Mouse (Mus musculus) neural tube, embryonic 11.5 days (tissue): ENCODE data around the gene Gtf2h2. TPM values are rescaled to one million over a fixed set of nuclear protein-coding genes. Genes with fewer than 3 reads are reported as not detected.
"Not testable (repeated sequence)": the region's sequence is repeated elsewhere in the genome, so short reads cannot be mapped to it uniquely, and the experiment has no call there.

Source experiments
- ATAC-seq: fragments of 200-750 bp; cut with Nextera tagmentation; 2 replicates; pipeline ENCODE4 v1.8.0; 2017; ENCODE audit warnings: moderate number of reproducible peaks, mild to moderate bottlenecking, moderate TSS enrichment, moderate library complexity; ENCODE audit not compliant: insufficient read depth, low FRiP score, low TSS enrichment
- DNase-seq: peaks from one replicate; pipeline ENCODE4 v3.0.0-alpha.2; 2015; ENCODE audit warnings: low spot score
- H3K27ac ChIP-seq: fragments of 300-500 bp; sonication (generic); 2 replicates; pipeline ENCODE4 v1.5.1; 2014; ENCODE audit warnings: low read depth, mild to moderate bottlenecking, low read length
- H3K27me3 ChIP-seq: fragments of 300-500 bp; sonication (generic); 2 replicates; pipeline ENCODE4 v1.6.1; 2014; ENCODE audit warnings: mild to moderate bottlenecking, low read length, mixed read lengths; ENCODE audit not compliant: control insufficient read depth, insufficient read depth
- H3K36me3 ChIP-seq: fragments of 300-500 bp; sonication (generic); 2 replicates; pipeline ENCODE4 v1.6.1; 2014; ENCODE audit warnings: mild to moderate bottlenecking, low read length, moderate library complexity, mixed read lengths; ENCODE audit not compliant: control insufficient read depth, insufficient read depth
- H3K4me1 ChIP-seq: fragments of 300-500 bp; sonication (generic); 2 replicates; pipeline ENCODE4 v1.6.1; 2014; ENCODE audit warnings: low read length, mixed read lengths; ENCODE audit not compliant: control insufficient read depth, insufficient read depth
- H3K4me2 ChIP-seq: fragments of 300-500 bp; sonication (generic); 2 replicates; pipeline ENCODE4 v1.6.1; 2014; ENCODE audit warnings: low read depth, mild to moderate bottlenecking, moderate library complexity
- H3K4me3 ChIP-seq: fragments of 300-500 bp; sonication (generic); 2 replicates; pipeline ENCODE4 v1.5.1; 2014; ENCODE audit warnings: low read depth, low read length
- H3K9ac ChIP-seq: fragments of 300-500 bp; sonication (generic); 2 replicates; pipeline ENCODE4 v1.6.1; 2014; ENCODE audit warnings: mild to moderate bottlenecking, low read length
- H3K9me3 ChIP-seq: fragments of 300-500 bp; sonication (generic); 2 replicates; pipeline ENCODE4 v1.6.1; 2016; ENCODE audit warnings: low read length; ENCODE audit not compliant: control insufficient read depth
- WGBS: fragments of 180-500 bp; shearing (Covaris S2); extraction: QIAGEN DNeasy Blood & Tissue Kit; methylation state at CpG from one replicate; pipeline ENCODE4 v1.1.7; 2014; 5-methylcytosine and 5-hydroxymethylcytosine counted together
- polyA plus RNA-seq: library from polyadenylated mRNA; unstranded; fragments of >200 nt; fragmentation: Nextera tagmentation; extraction: Ambion mirVana; gene quantifications from 2 replicates; pipeline ENCODE4 v1.2.1, GENCODE M21; 2014

Gene Gtf2h2
- polyA plus RNA-seq, 1 experiment from 2014 or later, result 86.6 TPM

DNA sequence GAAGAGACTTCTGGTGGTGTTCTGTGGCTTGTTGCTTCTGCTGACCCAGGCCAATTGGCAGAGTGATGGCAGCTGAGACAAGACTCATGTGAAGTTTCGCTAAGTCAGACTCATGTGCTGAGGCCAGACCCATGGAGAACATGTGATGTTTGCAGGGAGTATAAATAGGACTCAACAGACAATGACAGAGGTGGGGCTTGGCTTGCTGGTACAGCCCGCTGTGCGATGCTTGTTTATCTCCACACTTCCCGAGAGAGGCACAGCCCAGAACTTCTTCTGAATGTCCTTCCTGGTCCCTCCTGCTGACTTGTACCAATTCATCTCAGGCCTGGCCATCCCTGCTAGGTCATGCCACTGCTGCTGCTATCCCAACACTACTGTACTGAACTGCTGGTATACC is 3.0 kb upstream of the Gtf2h2 start:
- H3K27me3 ChIP-seq, result no peaks in the 10 kb centered on the region
- no peak for ATAC-seq
- no peaks in the 10 kb centered on the region for H3K36me3 ChIP-seq
- 93% methylated on average over 4 of the region's 4 CpGs for WGBS
- no peak overlapping the region for H3K4me3 ChIP-seq
- no peak for DNase-seq
- no peaks in the 10 kb centered on the region for H3K9me3 ChIP-seq
- H3K4me1 ChIP-seq, result no peaks in the 10 kb centered on the region
- H3K4me2 ChIP-seq, result no peak overlapping the region
- H3K27ac ChIP-seq, result no peak overlapping the region
- no peak overlapping the region for H3K9ac ChIP-seq

DNA sequence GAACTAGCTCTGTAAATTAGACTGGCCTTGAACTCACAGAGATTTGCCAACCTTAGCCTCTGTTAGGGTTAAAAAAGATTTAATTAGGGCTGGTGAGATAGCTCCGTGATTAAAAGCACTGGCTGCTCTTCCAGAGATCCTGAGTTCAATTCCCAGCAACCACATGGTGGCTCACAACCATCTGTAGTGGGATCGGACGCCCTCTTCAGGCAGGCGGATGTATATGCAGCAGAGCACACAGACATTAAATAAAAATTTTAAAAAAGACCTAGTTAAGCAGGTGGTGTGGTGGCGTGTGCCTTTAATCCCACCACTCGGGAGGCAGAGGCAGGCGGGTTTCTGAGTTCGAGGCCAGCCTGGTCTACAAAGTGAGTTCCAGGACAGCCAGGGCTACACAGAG is 2.0 kb upstream of the Gtf2h2 start:
- not testable (repeated sequence) for H3K27me3 ChIP-seq

DNA sequence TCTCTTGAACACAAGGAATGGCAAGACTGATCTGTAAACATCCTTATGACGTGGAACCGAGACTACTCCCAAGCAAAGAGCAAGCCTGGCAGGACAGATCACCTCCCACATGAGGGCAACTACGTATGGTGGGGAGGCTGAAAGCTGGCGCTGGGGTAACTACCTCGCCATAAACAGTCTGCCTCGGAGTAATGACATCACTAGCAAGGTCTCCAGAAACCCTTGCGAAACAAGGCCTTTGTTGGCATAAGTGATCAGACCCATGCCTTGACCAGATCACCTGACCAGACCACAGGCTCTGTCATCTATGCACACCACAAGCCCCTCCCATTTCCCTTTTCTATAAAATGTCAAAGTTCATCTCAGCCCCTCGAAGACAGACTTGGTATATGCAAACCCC is 934 bp upstream of the Gtf2h2 start:
- ATAC-seq (no peak), DNase-seq (no peak)

More for the DNA sequence above, 2.0 kb upstream of the Gtf2h2 start:
- not testable (repeated sequence) for ATAC-seq, H3K36me3 ChIP-seq, H3K4me3 ChIP-seq, H3K4me2 ChIP-seq, H3K4me1 ChIP-seq, H3K9me3 ChIP-seq, H3K9ac ChIP-seq, H3K27ac ChIP-seq, DNase-seq
- WGBS, result 70% methylated on average over 8 of the region's 8 CpGs

DNA sequence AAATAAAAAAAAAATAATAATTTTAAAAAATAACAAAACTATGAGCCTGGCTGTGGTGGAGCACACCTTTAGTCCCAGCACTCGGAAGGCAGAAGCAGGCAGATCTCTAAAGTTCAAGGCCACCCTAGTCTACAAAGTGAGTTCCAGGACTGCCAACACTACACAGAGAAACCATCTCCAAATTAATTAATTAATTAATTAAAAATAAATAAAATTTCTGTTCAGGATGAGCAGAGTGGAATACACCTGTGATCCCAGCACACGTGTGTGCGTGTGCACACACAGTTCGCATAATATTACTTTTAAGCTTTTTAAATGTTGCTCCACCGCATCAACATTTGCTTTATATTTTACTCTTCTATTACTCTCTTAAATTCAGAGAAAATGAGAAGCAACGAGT is 756 bp downstream of the Gtf2h2 start:
- DNase-seq (no peak), ATAC-seq (peak; percentile 22; the same call in 1 of the 2 replicates)
- 17% methylated on average over 6 of the region's 6 CpGs for WGBS
- Histone ChIP-seq H3K27ac (no peak overlapping the region), H3K36me3 (peaks cover 2% of the 10 kb centered on the region; the same call in 1 of the 2 replicates), H3K4me3 (peak overlapping the region; percentile 84), H3K27me3 (no peaks in the 10 kb centered on the region), H3K4me1 (no peaks in the 10 kb centered on the region), H3K4me2 (peak overlapping the region; percentile 67), H3K9me3 (no peaks in the 10 kb centered on the region), H3K9ac (peak overlapping the region; percentile 92)

More for the DNA sequence above, 934 bp upstream of the Gtf2h2 start:
- Histone ChIP-seq H3K27me3 (no peaks in the 10 kb centered on the region), H3K4me3 (no peak overlapping the region), H3K36me3 (0 out of 2 replicates have a peak, but pooled peaks cover under 1% of the 10 kb centered on the region), H3K27ac (no peak overlapping the region), H3K4me1 (no peaks in the 10 kb centered on the region), H3K9ac (no peak overlapping the region), H3K9me3 (no peaks in the 10 kb centered on the region), H3K4me2 (no peak overlapping the region)
- WGBS, result 77% methylated on average over 8 of the region's 8 CpGs

DNA sequence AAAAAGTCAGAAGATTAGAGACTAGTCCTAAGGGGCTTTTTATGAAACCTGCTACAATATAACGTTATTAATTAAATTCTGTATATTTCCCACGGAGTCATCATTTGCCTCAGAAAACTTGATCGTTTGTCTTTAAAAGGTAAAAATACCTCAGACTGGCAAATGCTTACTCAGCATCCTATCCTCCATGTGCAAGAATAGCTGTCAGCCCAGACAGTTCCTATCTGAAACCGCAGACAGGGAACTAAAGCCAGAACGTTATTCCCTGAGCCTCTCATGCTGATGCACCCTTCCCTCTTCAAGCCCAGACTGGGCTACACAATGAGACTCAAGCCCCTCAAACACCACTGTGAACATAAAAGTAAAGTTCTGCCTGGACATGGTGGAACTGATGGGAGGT is 2.0 kb downstream of the Gtf2h2 start:
- no peak for ATAC-seq
- H3K4me1 ChIP-seq, result no peaks in the 10 kb centered on the region
- no peak overlapping the region for H3K4me3 ChIP-seq
- no peak overlapping the region for H3K27ac ChIP-seq
- no peak for DNase-seq
- H3K4me2 ChIP-seq, result no peak overlapping the region
- H3K36me3 ChIP-seq, result peaks cover 2% of the 10 kb centered on the region; the same call in 1 of the 2 replicates
- no peaks in the 10 kb centered on the region for H3K27me3 ChIP-seq
- no peak overlapping the region for H3K9ac ChIP-seq
- no peaks in the 10 kb centered on the region for H3K9me3 ChIP-seq
- WGBS, result 91% methylated on average over 5 of the region's 5 CpGs

DNA sequence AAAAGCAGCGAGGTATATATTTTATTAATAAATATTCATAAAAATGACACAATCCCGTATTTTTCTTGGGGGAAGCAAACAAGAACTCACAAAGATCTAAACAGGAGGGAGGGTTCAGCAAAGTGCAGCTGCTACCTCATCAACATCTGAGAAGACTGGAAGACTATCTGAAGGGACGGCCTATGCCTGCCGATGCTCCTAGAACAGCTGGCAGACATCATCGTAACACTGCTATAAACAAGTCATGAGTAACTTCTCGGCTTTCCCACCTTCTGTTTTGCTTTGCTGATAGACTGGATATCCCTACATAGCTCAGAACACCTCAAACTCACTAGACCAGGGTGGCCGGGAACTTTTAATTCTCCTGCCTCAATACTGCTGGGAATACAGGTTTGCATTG is 8.8 kb downstream of the Gtf2h2 start:
- Histone ChIP-seq H3K36me3 (peaks cover 2% of the 10 kb centered on the region; the same call in 1 of the 2 replicates), H3K9me3 (no peaks in the 10 kb centered on the region), H3K9ac (no peak overlapping the region), H3K4me1 (no peaks in the 10 kb centered on the region), H3K27ac (no peak overlapping the region), H3K4me2 (no peak overlapping the region), H3K4me3 (no peak overlapping the region), H3K27me3 (no peaks in the 10 kb centered on the region)
- no peak for DNase-seq
- ATAC-seq, result no peak
- WGBS, result 94% methylated on average over 7 of the region's 7 CpGs

DNA sequence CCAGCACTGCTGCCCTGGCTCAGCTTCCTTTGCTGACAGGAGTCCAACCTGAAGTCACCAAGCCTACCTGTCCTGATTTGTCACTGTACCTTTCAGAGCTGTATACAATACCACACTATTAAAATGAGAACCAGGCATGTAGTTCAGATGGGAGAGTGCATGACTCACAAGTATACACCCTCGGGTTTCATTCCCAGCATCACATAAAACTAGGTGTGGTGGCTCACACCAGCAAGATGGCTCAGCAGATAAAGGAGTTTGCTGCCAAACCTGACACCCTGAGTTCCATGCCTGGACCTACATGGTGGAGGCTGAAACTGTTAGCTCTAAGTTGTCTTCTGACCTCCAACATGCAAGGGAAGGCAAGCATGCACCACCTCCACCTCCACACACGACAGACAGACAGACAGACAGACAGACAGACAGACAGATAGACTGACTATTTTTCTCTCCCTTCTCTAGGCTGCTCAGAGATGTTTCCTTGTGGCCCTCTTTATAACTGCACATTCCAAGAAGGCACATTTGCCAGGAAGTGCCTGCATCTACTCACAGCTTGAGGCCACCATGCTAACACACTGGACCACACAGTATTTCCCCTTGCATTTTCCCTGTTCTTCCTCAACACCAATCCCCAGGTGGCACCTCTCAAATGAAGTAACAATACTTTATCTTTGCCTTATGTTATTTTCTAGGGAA is 28.7 kb downstream of the Gtf2h2 start:
- no peak for ATAC-seq
- H3K4me2 ChIP-seq, result no peak overlapping the region
- H3K36me3 ChIP-seq, result peaks cover 10% of the 10 kb centered on the region

DNA sequence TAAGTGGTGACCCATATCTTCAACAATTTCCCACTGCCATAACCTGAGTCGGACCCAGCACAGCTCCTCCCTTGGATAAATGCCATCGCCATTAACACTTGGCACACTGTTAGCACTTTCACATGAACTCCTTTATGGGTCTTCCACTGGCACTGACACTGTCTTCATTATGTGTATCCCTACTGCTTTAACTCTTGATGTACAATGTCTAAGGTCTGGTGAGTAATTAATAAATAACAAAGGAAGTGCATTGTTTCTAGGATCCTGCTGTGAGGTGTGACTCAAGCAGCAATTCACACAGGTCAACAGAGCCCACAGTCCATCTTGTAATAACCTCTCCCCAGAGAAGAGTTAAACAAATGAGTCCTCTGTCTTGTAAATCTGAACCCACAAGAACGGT is 31.0 kb downstream of the Gtf2h2 start:
- Histone ChIP-seq H3K4me1 (no peaks in the 10 kb centered on the region), H3K27me3 (no peaks in the 10 kb centered on the region), H3K9me3 (no peaks in the 10 kb centered on the region), H3K9ac (no peak overlapping the region), H3K4me3 (no peak overlapping the region), H3K27ac (no peak overlapping the region), H3K4me2 (no peak overlapping the region), H3K36me3 (no peaks in the 10 kb centered on the region; the same call in 1 of the 2 replicates)
- no peak for ATAC-seq
- 73% methylated on average over 3 of the region's 3 CpGs for WGBS
- DNase-seq, result no peak

More for the DNA sequence above, 28.7 kb downstream of the Gtf2h2 start:
- Histone ChIP-seq H3K4me3 (no peak overlapping the region), H3K9me3 (no peaks in the 10 kb centered on the region), H3K27ac (no peak overlapping the region), H3K27me3 (no peaks in the 10 kb centered on the region), H3K4me1 (no peaks in the 10 kb centered on the region), H3K9ac (no peak overlapping the region)
- WGBS, result 90% methylated on average over 2 of the region's 2 CpGs
- DNase-seq, result no peak

DNA sequence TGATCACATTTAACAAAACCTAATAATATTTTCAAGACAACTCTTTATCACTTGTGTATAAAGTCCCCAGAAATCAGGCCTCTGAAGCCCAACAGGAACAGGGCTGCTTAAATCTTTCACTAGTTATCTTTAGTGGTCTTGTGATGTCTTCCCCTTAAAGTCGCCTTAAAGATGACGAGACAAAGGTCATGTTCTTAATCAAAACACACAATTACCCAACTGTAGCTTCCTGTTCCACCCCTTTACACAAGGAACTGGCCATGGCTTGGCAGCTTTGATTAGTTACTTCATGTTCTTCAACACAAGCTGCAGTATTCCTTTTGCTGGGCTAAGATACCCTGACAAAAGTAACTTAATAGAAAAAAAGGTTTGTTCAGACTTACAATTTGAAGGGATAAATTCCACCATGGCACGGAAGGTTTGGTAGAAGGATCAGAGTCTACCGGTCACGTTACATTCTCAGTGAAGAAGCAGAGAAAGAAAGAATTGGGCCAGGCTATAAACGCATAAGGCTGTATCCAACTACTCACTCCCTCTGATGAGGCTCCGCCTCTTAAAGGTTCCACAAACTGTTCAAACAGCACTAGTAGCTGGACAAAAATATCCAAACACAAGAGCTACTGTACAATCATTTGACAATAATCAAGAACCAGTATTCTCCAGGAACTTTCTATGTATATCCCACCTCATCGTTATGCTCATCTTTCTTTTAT is 39.8 kb downstream of the Gtf2h2 start, which contains the start of gene Naip1:
Gene Naip1 (minus strand): TSS at position 455 of the 713 bp plus-strand sequence.
- not testable (repeated sequence) for H3K9me3 ChIP-seq, ATAC-seq, H3K4me3 ChIP-seq, H3K36me3 ChIP-seq, H3K9ac ChIP-seq, H3K27me3 ChIP-seq, H3K4me1 ChIP-seq, H3K27ac ChIP-seq, H3K4me2 ChIP-seq, DNase-seq
- WGBS, result 87% methylated on average over 8 of the region's 8 CpGs
